Mouse (Mus musculus) lung, embryonic 16.5 days (tissue): ENCODE results near the gene Fchsd2. TPM values are rescaled to one million over a fixed set of nuclear protein-coding genes. Genes with fewer than 3 reads are reported as not detected.

Source experiments
- ATAC-seq: fragments of 200-750 bp; cut with Nextera tagmentation; 2 replicates; pipeline ENCODE4 v1.8.0; 2017; ENCODE audit warnings: low read depth, mild to moderate bottlenecking, moderate library complexity
- H3K27ac ChIP-seq: fragments of 300-500 bp; sonication (generic); 2 replicates; pipeline ENCODE4 v1.5.1; 2014; ENCODE audit warnings: mild to moderate bottlenecking, control low read depth, low read length
- H3K27me3 ChIP-seq: fragments of 300-500 bp; sonication (generic); 2 replicates; pipeline ENCODE4 v1.6.1; 2014; ENCODE audit warnings: low read depth, low read length, mixed read lengths; ENCODE audit not compliant: control insufficient read depth, insufficient read depth
- H3K36me3 ChIP-seq: fragments of 300-500 bp; sonication (generic); 2 replicates; pipeline ENCODE4 v1.6.1; 2014; ENCODE audit warnings: low read length; ENCODE audit not compliant: control insufficient read depth, insufficient read depth
- H3K4me1 ChIP-seq: fragments of 300-500 bp; sonication (generic); replicated peaks from 2 replicates; pipeline ENCODE4 v1.6.1; 2014; ENCODE audit warnings: low read length, mixed read lengths; ENCODE audit not compliant: control insufficient read depth, insufficient read depth
- H3K4me2 ChIP-seq: fragments of 300-500 bp; sonication (generic); 2 replicates; pipeline ENCODE4 v1.6.1; 2014; ENCODE audit warnings: low read depth, low read length, control low read depth
- H3K4me3 ChIP-seq: fragments of 300-500 bp; sonication (generic); 2 replicates; pipeline ENCODE4 v1.5.1; 2014; ENCODE audit warnings: mild to moderate bottlenecking, low read length, control low read depth
- H3K9ac ChIP-seq: fragments of 300-500 bp; sonication (generic); 2 replicates; pipeline ENCODE4 v1.6.1; 2014; ENCODE audit warnings: low read length, control low read depth
- H3K9me3 ChIP-seq: fragments of 300-500 bp; sonication (generic); 2 replicates; pipeline ENCODE4 v1.6.1; 2016; ENCODE audit warnings: low read length; ENCODE audit not compliant: control insufficient read depth
- WGBS: fragments of 180-500 bp; shearing (Covaris S2); extraction: QIAGEN DNeasy Blood & Tissue Kit; methylation state at CpG from one replicate; pipeline ENCODE4 v1.1.7; 2014; 5-methylcytosine and 5-hydroxymethylcytosine counted together
- polyA plus RNA-seq: library from polyadenylated mRNA; unstranded; fragments of >200 nt; fragmentation: Nextera tagmentation; extraction: Ambion mirVana; gene quantifications from 2 replicates; pipeline ENCODE4 v1.2.1, GENCODE M21; 2015

Fchsd2 gene
- polyA plus RNA-seq, 1 experiment from 2014 or later, result 22.3 TPM

GRCm38 (mm10) chr7:101301361-101301880 lies 208.8 kb downstream of the Fchsd2 start:
- H3K27me3 ChIP-seq, result 0 out of 2 replicates have a peak, but pooled peaks cover 4% of the 10 kb centered on the region
- H3K4me1 ChIP-seq, result peaks cover 17% of the 10 kb centered on the region
- H3K27ac ChIP-seq, result peak overlapping the region; percentile 36
- peak overlapping the region; percentile 87 for H3K4me2 ChIP-seq
- peak overlapping the region; percentile 78 for H3K9ac ChIP-seq
- peak overlapping the region; percentile 71 for H3K4me3 ChIP-seq
- peak; percentile 43 for ATAC-seq
- H3K36me3 ChIP-seq, result no peaks in the 10 kb centered on the region
- WGBS, result under 1% methylated on average over 30 of the region's 30 CpGs
- no peaks in the 10 kb centered on the region for H3K9me3 ChIP-seq

GRCm38 (mm10) chr7:101301881-101302456 lies 209.3 kb downstream of the Fchsd2 start, which contains the start of gene Atg16l2:
Atg16l2 (minus strand) TSS chr7:101302251.
- peak within 1 kb of the TSS; percentile 87 for H3K4me2 ChIP-seq
- H3K9ac ChIP-seq, result peak within 1 kb of the TSS; percentile 78
- H3K4me3 ChIP-seq, result peak within 1 kb of the TSS; percentile 71
- peaks cover 12% of the 10 kb centered on the region for H3K4me1 ChIP-seq
- no peaks in the 10 kb centered on the region for H3K36me3 ChIP-seq
- peak within 1 kb of the TSS; percentile 37 for H3K27ac ChIP-seq
- no peaks in the 10 kb centered on the region for H3K9me3 ChIP-seq
- H3K27me3 ChIP-seq, result 0 out of 2 replicates have a peak, but pooled peaks cover 4% of the 10 kb centered on the region
- under 1% methylated on average over 39 of the region's 39 CpGs for WGBS
- peak; percentile 95 for ATAC-seq

GRCm38 (mm10) chr7:101302691-101303090 lies 210.0 kb downstream of the Fchsd2 start:
- H3K9ac ChIP-seq, result peak overlapping the region; percentile 78; the same call in 1 of the 2 replicates
- ATAC-seq, result no peak
- H3K27ac ChIP-seq, result peak overlapping the region; percentile 37; the same call in 1 of the 2 replicates
- H3K9me3 ChIP-seq, result no peaks in the 10 kb centered on the region
- H3K4me1 ChIP-seq, result peaks cover 12% of the 10 kb centered on the region
- peak overlapping the region; percentile 71 for H3K4me3 ChIP-seq
- H3K36me3 ChIP-seq, result no peaks in the 10 kb centered on the region
- 28% methylated on average over 7 of the region's 7 CpGs for WGBS
- peak overlapping the region; percentile 87 for H3K4me2 ChIP-seq
- 0 out of 2 replicates have a peak, but pooled peaks cover 3% of the 10 kb centered on the region for H3K27me3 ChIP-seq

GRCm38 (mm10) chr7:101306841-101307240 lies 214.2 kb downstream of the Fchsd2 start:
- H3K4me3 ChIP-seq, result no peak overlapping the region
- 21% methylated on average over 2 of the region's 2 CpGs for WGBS
- H3K27ac ChIP-seq, result no peak overlapping the region
- H3K9ac ChIP-seq, result no peak overlapping the region
- no peaks in the 10 kb centered on the region for H3K27me3 ChIP-seq
- H3K9me3 ChIP-seq, result no peaks in the 10 kb centered on the region
- no peak overlapping the region for H3K4me2 ChIP-seq
- ATAC-seq, result no peak
- no peaks in the 10 kb centered on the region for H3K36me3 ChIP-seq
- H3K4me1 ChIP-seq, result peaks cover 13% of the 10 kb centered on the region

DNA sequence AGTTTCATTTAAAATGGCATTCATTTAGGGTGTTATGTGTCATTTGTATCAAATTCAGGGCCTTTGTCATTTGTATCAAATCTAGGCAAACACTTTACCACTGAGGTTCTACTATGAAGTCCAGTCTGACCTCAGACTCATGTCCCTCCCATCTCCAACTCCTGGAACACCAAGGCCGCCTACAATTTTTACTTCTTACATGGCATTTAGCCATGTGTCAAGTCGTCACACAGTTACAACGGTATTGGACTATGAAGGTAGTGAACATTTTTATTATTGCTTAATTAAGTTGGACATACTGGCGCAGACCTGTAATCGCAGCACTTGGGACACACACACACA lies 217.3 kb downstream of the Fchsd2 start:
- WGBS, result 30% methylated on average over 5 of the region's 5 CpGs
- H3K27me3 ChIP-seq, result no peaks in the 10 kb centered on the region
- H3K27ac ChIP-seq, result peak overlapping the region; percentile 100
- no peaks in the 10 kb centered on the region for H3K36me3 ChIP-seq
- peak overlapping the region; percentile 87 for H3K9ac ChIP-seq
- H3K4me2 ChIP-seq, result peak overlapping the region; percentile 63
- H3K9me3 ChIP-seq, result no peaks in the 10 kb centered on the region
- H3K4me1 ChIP-seq, result peaks cover 8% of the 10 kb centered on the region
- no peak for ATAC-seq
- peak overlapping the region; percentile 70 for H3K4me3 ChIP-seq

- Histone ChIP-seq H3K9ac (peak overlapping the region; percentile 87), H3K27me3 (no peaks in the 10 kb centered on the region), H3K4me3 (peak overlapping the region; percentile 70), H3K4me1 (peaks cover 8% of the 10 kb centered on the region), H3K27ac (peak overlapping the region; percentile 100), H3K4me2 (peak overlapping the region; percentile 63), H3K36me3 (no peaks in the 10 kb centered on the region), H3K9me3 (no peaks in the 10 kb centered on the region)
- under 1% methylated on average over 43 of the region's 43 CpGs for WGBS
- peak; percentile 97 for ATAC-seq
Observed at GRCm38 (mm10) chr7:101310327-101311028, 217.8 kb downstream of the Fchsd2 start.

DNA sequence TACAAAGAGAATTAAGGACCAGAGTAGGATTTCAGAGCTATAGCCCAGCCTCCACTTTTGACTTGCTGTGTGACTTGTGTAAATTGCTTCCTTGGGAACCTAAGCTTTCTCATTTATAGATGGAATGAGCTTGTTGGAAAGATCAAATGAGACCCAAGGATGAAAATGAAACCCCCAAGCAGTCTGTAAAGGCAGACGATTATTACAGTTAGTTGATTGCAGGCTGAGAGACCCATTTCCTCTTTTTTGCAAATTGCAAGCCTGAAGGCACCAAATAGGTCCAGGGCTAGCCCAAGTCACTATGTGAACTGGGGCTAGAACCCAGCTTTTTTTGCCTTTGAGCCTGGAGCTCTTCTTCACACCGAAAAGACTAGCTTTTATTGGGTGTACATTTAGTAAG lies 218.4 kb downstream of the Fchsd2 start:
- Histone ChIP-seq H3K27me3 (no peaks in the 10 kb centered on the region), H3K9me3 (no peaks in the 10 kb centered on the region), H3K27ac (no peak overlapping the region), H3K36me3 (no peaks in the 10 kb centered on the region), H3K4me2 (peak overlapping the region; percentile 55), H3K9ac (peak overlapping the region; percentile 56), H3K4me3 (peak overlapping the region; percentile 70), H3K4me1 (peaks cover 8% of the 10 kb centered on the region)
- 27% methylated on average over 2 of the region's 2 CpGs for WGBS
- ATAC-seq, result no peak

- ATAC-seq, result no peak
- no peak overlapping the region for H3K27ac ChIP-seq
- H3K4me3 ChIP-seq, result no peak overlapping the region
- 57% methylated on average over 3 of the region's 3 CpGs for WGBS
- no peaks in the 10 kb centered on the region for H3K9me3 ChIP-seq
- no peaks in the 10 kb centered on the region for H3K36me3 ChIP-seq
- H3K9ac ChIP-seq, result no peak overlapping the region
- no peaks in the 10 kb centered on the region for H3K27me3 ChIP-seq
- peaks cover 8% of the 10 kb centered on the region for H3K4me1 ChIP-seq
- no peak overlapping the region for H3K4me2 ChIP-seq
Observed at GRCm38 (mm10) chr7:101313033-101313432, 220.4 kb downstream of the Fchsd2 start.

DNA sequence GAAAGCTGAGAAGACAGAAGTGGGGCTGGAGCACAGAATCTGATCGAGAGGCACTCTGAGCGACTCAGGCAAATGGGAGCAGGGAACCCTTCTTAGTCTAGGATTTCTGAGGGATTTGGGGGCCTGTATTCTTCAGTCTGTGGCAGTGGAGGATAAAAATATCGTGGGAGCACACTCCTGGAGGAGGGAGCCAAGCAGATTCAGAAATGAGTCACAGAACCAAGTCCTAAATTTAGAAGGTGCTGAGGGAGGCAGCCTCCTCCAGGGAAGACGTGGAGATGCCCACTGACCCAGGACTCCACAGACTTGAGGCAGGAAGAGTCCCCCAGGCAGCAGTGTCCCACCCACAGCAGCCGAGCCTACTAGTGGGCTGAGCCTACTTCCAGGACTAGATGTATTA lies 221.7 kb downstream of the Fchsd2 start:
- no peak for ATAC-seq
- H3K9ac ChIP-seq, result no peak overlapping the region
- WGBS, result 54% methylated on average over 5 of the region's 5 CpGs
- H3K27ac ChIP-seq, result no peak overlapping the region
- no peak overlapping the region for H3K4me3 ChIP-seq
- H3K9me3 ChIP-seq, result no peaks in the 10 kb centered on the region
- H3K27me3 ChIP-seq, result no peaks in the 10 kb centered on the region
- H3K36me3 ChIP-seq, result no peaks in the 10 kb centered on the region
- H3K4me1 ChIP-seq, result peaks cover 8% of the 10 kb centered on the region
- H3K4me2 ChIP-seq, result no peak overlapping the region
